Mouse (Mus musculus) heart, embryonic 14.5 days (tissue): ENCODE results near the gene Fgd2. TPM values are rescaled to one million over a fixed set of nuclear protein-coding genes. Genes with fewer than 3 reads are reported as not detected.

Experiments used
- ATAC-seq: fragments of 200-750 bp; cut with Nextera tagmentation; 2 replicates; pipeline ENCODE4 v1.8.0; 2017; ENCODE audit warnings: low read depth, moderate TSS enrichment; ENCODE audit not compliant: insufficient number of reproducible peaks, insufficient read depth, low FRiP score
- H3K27ac ChIP-seq, 2 experiments: fragments of 200-500 bp in 1 of 2; fragments of 300-500 bp in 1 of 2; sonication (generic) in 1 of 2; replicated peaks in 1 of 2; 2 replicates each; pipeline ENCODE4 v1.5.1; 2012 to 2014; ENCODE audit warnings: low read depth in 2 of 2, low read length in 2 of 2, control low read depth in 1 of 2, mild to moderate bottlenecking in 1 of 2, mixed read lengths in 1 of 2; ENCODE audit not compliant: control insufficient read depth in 1 of 2, insufficient read depth in 1 of 2
- H3K27me3 ChIP-seq: fragments of 300-500 bp; sonication (generic); 2 replicates; pipeline ENCODE4 v1.6.1; 2014; ENCODE audit warnings: mild to moderate bottlenecking, low read length, control low read depth; ENCODE audit not compliant: control insufficient read depth, insufficient read depth
- H3K36me3 ChIP-seq: fragments of 300-500 bp; sonication (generic); 2 replicates; pipeline ENCODE4 v1.6.1; 2014; ENCODE audit warnings: mild to moderate bottlenecking, control low read depth, low read length, mixed read lengths; ENCODE audit not compliant: control insufficient read depth, insufficient read depth
- H3K4me1 ChIP-seq, 2 experiments: fragments of 200-500 bp in 1 of 2; fragments of 300-500 bp in 1 of 2; sonication (generic) in 1 of 2; 2 replicates each; pipeline ENCODE4 v1.6.1; 2012 to 2014; ENCODE audit warnings: low read length in 2 of 2, control low read depth in 1 of 2, mixed read lengths in 1 of 2; ENCODE audit not compliant: control insufficient read depth in 2 of 2, insufficient read depth in 2 of 2
- H3K4me2 ChIP-seq: fragments of 300-500 bp; sonication (generic); 2 replicates; pipeline ENCODE4 v1.6.1; 2014; ENCODE audit warnings: mild to moderate bottlenecking, low read length
- H3K4me3 ChIP-seq, 2 experiments: fragments of 200-500 bp in 1 of 2; fragments of 300-500 bp in 1 of 2; sonication (generic) in 1 of 2; 2 replicates each; pipeline ENCODE4 v1.5.1; 2012 to 2014; ENCODE audit warnings: low read length in 2 of 2, mild to moderate bottlenecking in 2 of 2, control low read depth in 1 of 2, low read depth in 1 of 2, moderate library complexity in 1 of 2; ENCODE audit not compliant: control insufficient read depth in 1 of 2, insufficient read depth in 1 of 2
- H3K9ac ChIP-seq: fragments of 300-500 bp; sonication (generic); 2 replicates; pipeline ENCODE4 v1.6.1; 2014; ENCODE audit warnings: mild to moderate bottlenecking, low read length
- H3K9me3 ChIP-seq: fragments of 300-500 bp; sonication (generic); 2 replicates; pipeline ENCODE4 v1.6.1; 2016; ENCODE audit warnings: low read length, control low read depth; ENCODE audit not compliant: control insufficient read depth
- WGBS: fragments of 180-500 bp; shearing (Covaris S2); extraction: QIAGEN DNeasy Blood & Tissue Kit; methylation state at CpG from one replicate; pipeline ENCODE4 v1.1.7; 2014; 5-methylcytosine and 5-hydroxymethylcytosine counted together
- polyA plus RNA-seq: library from polyadenylated mRNA; unstranded; fragments of >200 nt; fragmentation: Nextera tagmentation; extraction: Ambion mirVana; gene quantifications from 2 replicates; pipeline ENCODE4 v1.2.1, GENCODE M21; 2014

Fgd2 gene
- polyA plus RNA-seq, 1 experiment from 2014 or later, result 2.8 TPM

GRCm38 (mm10) chr17:29326531-29327529 lies 33.9 kb upstream of the Fgd2 start:
- Histone ChIP-seq H3K9ac (peak overlapping the region; percentile 38; the same call in 1 of the 2 replicates), H3K9me3 (no peaks in the 10 kb centered on the region), H3K4me1 (peaks cover 29 to 35% of the 10 kb centered on the region in 2 experiments), H3K4me3 (peak overlapping the region; percentile 21 to 22; a peak in 3 of 4 replicates), H3K36me3 (peaks cover 17% of the 10 kb centered on the region), H3K27ac (no peak overlapping the region), H3K27me3 (peaks cover 33% of the 10 kb centered on the region), H3K4me2 (peak overlapping the region; percentile 63)
- WGBS, result 24% methylated on average over 52 of the region's 52 CpGs
- ATAC-seq, result no peak

- Histone ChIP-seq H3K27ac (no peak overlapping the region), H3K4me3 (no peak overlapping the region), H3K4me1 (peaks cover 25 to 36% of the 10 kb centered on the region in 2 experiments), H3K27me3 (peaks cover 25% of the 10 kb centered on the region), H3K36me3 (peaks cover 25% of the 10 kb centered on the region), H3K9ac (no peak overlapping the region), H3K9me3 (no peaks in the 10 kb centered on the region), H3K4me2 (no peak overlapping the region)
- WGBS, result 83% methylated on average over 9 of the region's 9 CpGs
- no peak for ATAC-seq
Measured at GRCm38 (mm10) chr17:29327691-29328090, 33.0 kb upstream of the Fgd2 start.

DNA sequence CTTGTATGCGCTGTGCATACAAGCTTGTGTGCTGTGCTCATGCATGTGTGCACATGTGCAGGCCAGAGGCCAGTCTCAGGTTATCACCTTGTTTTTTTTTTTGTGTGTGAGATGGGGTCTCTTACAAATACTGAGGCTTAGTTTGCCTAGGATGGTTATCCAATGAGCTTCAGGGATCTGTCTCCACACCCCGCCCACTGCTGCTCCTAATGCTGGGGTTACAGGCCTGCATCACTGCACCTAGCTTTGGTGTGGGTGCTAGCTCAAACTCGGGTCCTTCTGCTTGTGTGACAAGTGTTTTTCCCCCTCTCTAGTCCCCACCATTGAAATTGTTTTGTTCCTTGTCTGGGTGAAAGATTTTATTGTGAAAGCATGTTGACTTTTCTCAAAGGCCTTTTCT lies 30.5 kb upstream of the Fgd2 start:
- ATAC-seq, result no peak

DNA sequence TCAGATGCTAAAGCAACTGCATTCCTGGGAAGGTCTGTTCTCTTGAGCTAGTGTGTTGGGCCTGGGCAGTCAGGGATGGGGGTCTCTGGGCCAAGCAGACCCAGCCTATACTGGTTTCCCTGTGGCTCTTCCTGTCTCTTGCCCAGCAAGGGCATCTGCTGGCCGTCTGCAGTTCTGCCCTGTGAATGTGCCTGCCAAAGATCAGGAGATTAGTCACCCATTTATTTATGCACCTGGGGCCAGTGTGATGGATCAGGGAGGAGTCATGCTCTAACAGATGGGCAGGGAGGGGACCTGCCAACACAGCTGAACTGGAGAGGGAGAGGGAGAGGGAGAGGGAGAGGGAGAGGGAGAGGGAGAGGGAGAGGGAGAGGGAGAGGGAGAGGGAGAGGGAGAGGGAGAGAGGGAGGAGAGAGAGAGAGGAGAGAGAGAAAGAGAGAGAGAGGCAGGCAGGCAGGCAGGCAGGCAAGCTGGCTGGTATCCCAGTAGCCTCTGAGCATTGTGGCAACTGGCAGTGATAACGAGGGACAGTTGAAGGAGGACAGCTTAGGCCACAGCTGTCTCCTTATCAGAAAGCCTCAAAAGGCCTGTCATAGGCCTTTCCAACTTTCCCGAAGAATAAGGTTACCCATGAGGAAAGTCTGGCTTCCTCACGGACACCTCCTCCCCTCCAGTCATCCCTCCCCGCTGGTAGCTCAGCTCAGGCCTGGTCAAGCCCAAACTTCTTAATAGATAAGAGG lies 29.9 kb upstream of the Fgd2 start:
- Histone ChIP-seq H3K9me3 (no peaks in the 10 kb centered on the region), H3K4me3 (no peak overlapping the region), H3K27ac (peak overlapping the region; percentile 66 to 78), H3K4me1 (peaks cover 23 to 33% of the 10 kb centered on the region in 2 experiments), H3K4me2 (no peak overlapping the region), H3K36me3 (peaks cover 53% of the 10 kb centered on the region), H3K9ac (no peak overlapping the region), H3K27me3 (peaks cover 18% of the 10 kb centered on the region)
- 6% methylated on average over 5 of the region's 5 CpGs for WGBS
- no peak for ATAC-seq

More for the DNA sequence above, 30.5 kb upstream of the Fgd2 start:
- no peak overlapping the region for H3K4me3 ChIP-seq
- WGBS, result 83% methylated on average over 3 of the region's 3 CpGs
- no peak overlapping the region for H3K4me2 ChIP-seq
- peaks cover 23 to 33% of the 10 kb centered on the region in 2 experiments for H3K4me1 ChIP-seq
- H3K9me3 ChIP-seq, result no peaks in the 10 kb centered on the region
- H3K27ac ChIP-seq, result peak overlapping the region in 1 of 2 experiments; percentile 60; a peak in 1 of 4 replicates
- H3K36me3 ChIP-seq, result peaks cover 47% of the 10 kb centered on the region
- peaks cover 22% of the 10 kb centered on the region for H3K27me3 ChIP-seq
- no peak overlapping the region for H3K9ac ChIP-seq

DNA sequence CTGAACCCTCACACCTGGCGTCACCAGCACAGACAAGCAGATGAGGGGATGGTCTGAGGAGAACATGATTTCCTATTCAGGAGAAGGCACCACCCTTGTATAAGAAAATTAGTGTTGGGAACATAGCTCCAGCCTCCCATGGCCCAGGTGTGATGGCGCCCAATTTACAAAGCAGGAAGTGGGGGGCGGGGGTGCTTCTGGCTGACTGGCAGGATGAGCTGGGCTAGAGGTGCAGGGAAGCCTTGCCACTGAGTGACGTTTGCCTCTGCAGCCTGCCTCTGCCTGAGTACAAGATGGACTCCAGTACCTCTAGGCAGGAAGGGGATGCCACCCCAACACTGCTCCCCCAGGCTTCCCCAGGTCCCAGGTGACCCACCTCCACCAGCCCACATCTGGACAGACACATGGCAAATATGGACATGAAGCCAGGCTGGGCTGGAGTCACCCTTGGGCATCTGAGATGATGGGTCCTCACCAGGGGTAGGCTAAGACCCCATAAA lies 28.5 kb upstream of the Fgd2 start:
- Histone ChIP-seq H3K36me3 (peaks cover 67% of the 10 kb centered on the region), H3K9me3 (no peaks in the 10 kb centered on the region), H3K4me3 (no peak overlapping the region), H3K27ac (0 out of 4 replicates have a peak overlapping the region, but pooled peaks of 1 of the 2 experiments have one; percentile 78), H3K4me2 (no peak overlapping the region), H3K27me3 (peaks cover 5% of the 10 kb centered on the region), H3K4me1 (peaks cover 14 to 25% of the 10 kb centered on the region in 2 experiments), H3K9ac (no peak overlapping the region)
- no peak for ATAC-seq
- 75% methylated on average over 4 of the region's 4 CpGs for WGBS

DNA sequence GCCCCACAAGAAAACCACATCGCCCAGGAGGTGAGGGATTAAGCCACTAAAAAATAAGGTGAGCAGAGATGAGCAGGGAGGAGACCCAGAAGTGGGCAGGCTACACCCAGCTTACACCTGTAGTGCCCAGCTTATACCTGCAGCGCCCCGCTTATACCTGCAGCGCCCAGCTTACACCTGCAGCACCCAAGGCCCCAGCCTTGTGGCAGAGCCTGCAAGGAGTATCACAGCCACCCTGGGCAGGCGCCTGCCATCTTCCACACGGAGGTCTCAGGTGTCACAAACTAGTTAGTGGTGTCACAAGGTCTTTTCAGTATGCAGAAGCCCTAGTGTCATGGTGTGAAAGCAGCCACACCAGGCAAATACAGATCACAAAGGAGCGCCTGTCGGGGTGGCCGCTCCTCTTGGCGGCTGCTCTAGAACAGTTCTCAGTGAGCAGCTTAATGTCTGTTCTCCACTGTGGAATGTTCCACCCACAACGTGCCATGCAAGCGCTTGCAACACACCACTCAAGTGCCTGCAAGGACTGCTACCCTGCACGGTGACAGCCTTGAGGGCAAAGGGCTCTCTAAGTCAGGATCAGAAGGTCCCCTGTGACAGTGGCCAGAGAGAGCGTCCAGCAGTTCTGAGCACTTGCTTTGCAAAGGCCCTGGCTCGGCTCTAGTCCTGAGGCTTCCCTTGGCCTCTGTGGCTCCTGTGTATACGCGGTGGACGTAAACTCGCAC lies 24.3 kb upstream of the Fgd2 start:
- no peak overlapping the region for H3K4me3 ChIP-seq
- no peaks in the 10 kb centered on the region for H3K27me3 ChIP-seq
- H3K4me1 ChIP-seq, result peaks cover 8 to 27% of the 10 kb centered on the region in 2 experiments
- no peak overlapping the region for H3K27ac ChIP-seq
- H3K4me2 ChIP-seq, result no peak overlapping the region
- H3K9me3 ChIP-seq, result no peaks in the 10 kb centered on the region
- ATAC-seq, result no peak
- peaks cover 92% of the 10 kb centered on the region for H3K36me3 ChIP-seq
- 91% methylated on average over 19 of the region's 19 CpGs for WGBS
- H3K9ac ChIP-seq, result no peak overlapping the region
